Mouse (Mus musculus) kidney, adult 2 months (tissue): ENCODE measurements around the gene Bola3.

Source experiments
- CTCF ChIP-seq: fragments of 200-500 bp; conservative IDR thresholded peaks from 2 replicates; pipeline ENCODE4 v1.5.1; 2011; ENCODE audit warnings: low read depth, mild to moderate bottlenecking, control low read depth, low read length, moderate library complexity, mixed read lengths; ENCODE audit not compliant: insufficient read depth, insufficient read length
- POLR2A ChIP-seq: fragments of 200-500 bp; IDR thresholded peaks from one replicate; pipeline ENCODE4 v1.6.1; 2011; ENCODE audit warnings: low read depth, low read length, control low read depth

GRCm38 (mm10) chr6:83371350-83371749, 22.4 kb downstream of the Bola3 start:
- no peak for TF ChIP-seq CTCF
- no peak for TF ChIP-seq POLR2A
